In the genomic region with DNA sequence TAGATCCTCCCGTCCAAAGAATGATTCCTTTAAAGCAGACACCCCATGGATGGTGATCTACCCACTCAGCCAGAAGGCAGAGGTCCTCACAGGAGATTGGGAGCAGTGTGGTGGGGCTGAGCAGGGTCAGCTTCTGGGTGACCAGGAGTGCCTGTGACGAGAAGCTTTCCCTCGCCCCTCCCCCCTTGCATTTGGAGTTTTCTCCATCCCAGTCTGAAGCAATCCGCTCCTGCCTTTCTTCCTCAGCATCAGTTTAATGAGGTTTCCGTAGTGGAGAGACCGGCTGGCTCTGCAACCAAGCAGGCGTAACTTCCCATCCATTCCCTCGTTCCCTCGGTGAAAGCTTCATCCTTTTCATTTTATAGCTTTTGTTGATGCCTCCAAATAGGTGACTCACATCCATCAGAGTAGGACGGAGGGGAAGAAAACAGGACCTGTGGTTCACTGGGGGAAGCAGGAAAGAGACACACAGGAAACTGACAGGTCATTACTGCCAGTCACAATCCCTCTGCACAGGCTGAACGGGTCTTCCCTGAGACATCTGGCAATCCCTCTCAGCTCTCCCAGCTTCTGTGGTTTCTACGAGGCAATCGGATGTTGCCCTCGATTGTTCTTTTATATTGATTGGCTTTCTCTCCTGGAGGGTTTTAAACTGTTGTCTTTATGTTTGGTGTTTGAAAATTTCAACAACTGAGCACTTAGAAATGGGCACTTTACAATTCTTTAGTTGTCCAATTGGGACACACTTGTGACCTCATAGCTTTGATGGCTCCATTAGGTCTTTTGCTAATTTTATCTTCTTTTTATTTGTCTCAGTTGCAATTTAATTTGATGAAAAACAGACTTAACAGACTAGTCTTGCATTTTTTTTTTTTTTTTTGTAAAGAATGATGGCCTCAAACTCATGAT, we compare ENCODE assay signal across 9 mouse cellular contexts.
DNase-seq lines count a peak whose midpoint lies in the region; ATAC-seq and TF ChIP-seq lines count a peak whose summit lies in the region.
"Had no signal": no experiment of that assay in that cellular context is flagged by ENCODE, and none has a peak within 500 bp of the region (broad histone marks: within the 10 kb centered on the region; RNA-seq: fewer than 3 reads in every experiment).

No protein-coding gene starts in this region.

- no peaks in the 10 kb centered on the region for H3K4me1 ChIP-seq in kidney, postnatal 0 days (replicated peaks; ENCODE audit: insufficient read depth, low read length)
- H3K4me1 ChIP-seq in hindbrain, embryonic 11.5 days (replicated peaks; ENCODE audit: control insufficient read depth, insufficient read depth, low read length), result peaks cover 3% of the 10 kb centered on the region; the same call in 1 of the 2 replicates
- H3K4me1 ChIP-seq in liver, postnatal 0 days (ENCODE audit: insufficient read depth), result peaks cover 51% of the 10 kb centered on the region

- no peak overlapping the region for H3K27ac ChIP-seq in kidney, postnatal 0 days
- H3K27ac ChIP-seq in hindbrain, embryonic 11.5 days (ENCODE audit: low read depth, low read length), result no peak overlapping the region
- no peak overlapping the region for H3K27ac ChIP-seq in liver, postnatal 0 days (ENCODE audit: low read depth)

- DNase-seq in kidney, postnatal 0 days (ENCODE audit: low spot score), result peak; percentile 28
- DNase-seq in kidney, postnatal 36 days, result no peak
- DNase-seq in hindbrain, embryonic 11.5 days (ENCODE audit: low spot score), result no peak
- no peak for DNase-seq in liver, postnatal 0 days
- peak; percentile 57 for DNase-seq in retina, postnatal 1 day
- no peak for DNase-seq in lung, postnatal 10 days
- DNase-seq in right cerebral cortex, postnatal 14 days, result no peak

- no peak for TF ChIP-seq CTCF in kidney, postnatal 0 days (IDR thresholded peaks at IDR 0.05; ENCODE audit: low read depth)
- no peak for TF ChIP-seq CTCF in liver, postnatal 0 days (IDR thresholded peaks at IDR 0.05; ENCODE audit: low read depth)

- no peak overlapping the region for H3K4me3 ChIP-seq in kidney, postnatal 0 days (replicated peaks; ENCODE audit: low read depth, low read length)
- no peak overlapping the region for H3K4me3 ChIP-seq in hindbrain, embryonic 11.5 days (ENCODE audit: low read depth, low read length)
- no peak overlapping the region for H3K4me3 ChIP-seq in liver, postnatal 0 days (ENCODE audit: low read depth, low read length)

- no peak for ATAC-seq in kidney, postnatal 0 days (replicated peaks; ENCODE audit: low FRiP score, low read depth)
- ATAC-seq in hindbrain, embryonic 11.5 days (ENCODE audit: low FRiP score), result 0 out of 2 replicates have a peak, but pooled peaks have one; percentile 30
- ATAC-seq in liver, postnatal 0 days, result no peak
- ATAC-seq: intestine, postnatal 0 days; Patski had no signal

- H3K27me3 ChIP-seq in kidney, postnatal 0 days (ENCODE audit: insufficient read depth, low read length), result no peaks in the 10 kb centered on the region
- no peaks in the 10 kb centered on the region for H3K27me3 ChIP-seq in hindbrain, embryonic 11.5 days (ENCODE audit: control insufficient read depth, insufficient read depth, low read length)
- H3K27me3 ChIP-seq in liver, postnatal 0 days (ENCODE audit: insufficient read depth, low read length), result no peaks in the 10 kb centered on the region
- H3K27me3 ChIP-seq: Patski had no signal

- H3K9ac ChIP-seq in kidney, postnatal 0 days (ENCODE audit: low read depth, low read length), result no peak overlapping the region
- H3K9ac ChIP-seq in hindbrain, embryonic 11.5 days (ENCODE audit: low read depth, low read length), result no peak overlapping the region
- peak overlapping the region; percentile 31; the same call in 1 of the 2 replicates for H3K9ac ChIP-seq in liver, postnatal 0 days (replicated peaks)

- no peaks in the 10 kb centered on the region for H3K9me3 ChIP-seq in kidney, postnatal 0 days (replicated peaks; ENCODE audit: low read length)
- H3K9me3 ChIP-seq in hindbrain, embryonic 11.5 days (ENCODE audit: control insufficient read depth, low read length), result no peaks in the 10 kb centered on the region
- H3K9me3 ChIP-seq in liver, postnatal 0 days (ENCODE audit: low read length), result no peaks in the 10 kb centered on the region

- H3K36me3 ChIP-seq in kidney, postnatal 0 days (ENCODE audit: insufficient read depth, low read length), result no peaks in the 10 kb centered on the region
- H3K36me3 ChIP-seq in hindbrain, embryonic 11.5 days (ENCODE audit: control insufficient read depth, insufficient read depth, low read length), result no peaks in the 10 kb centered on the region
- no peaks in the 10 kb centered on the region for H3K36me3 ChIP-seq in liver, postnatal 0 days (replicated peaks; ENCODE audit: insufficient read depth, low read length)

- 0 out of 2 replicates have a peak overlapping the region, but pooled peaks have one; percentile 19 for H3K4me2 ChIP-seq in kidney, postnatal 0 days (ENCODE audit: low read length)
- H3K4me2 ChIP-seq in hindbrain, embryonic 11.5 days (replicated peaks; ENCODE audit: low read depth, low read length), result no peak overlapping the region
- peak overlapping the region; percentile 23 for H3K4me2 ChIP-seq in liver, postnatal 0 days (ENCODE audit: low read depth, low read length)

- 10% methylated on average over 14 of the region's 14 CpGs for WGBS in kidney, postnatal 0 days
- WGBS in hindbrain, embryonic 11.5 days, result 37% methylated on average over 14 of the region's 14 CpGs
- 24% methylated on average over 14 of the region's 14 CpGs for WGBS in liver, postnatal 0 days (ENCODE audit: insufficient replicate concordance)

- no peak for TF ChIP-seq EP300 in liver, postnatal 0 days (IDR thresholded peaks at IDR 0.05; ENCODE audit: low read depth)

Comparison
In these comparisons a context has a peak if more than half of its experiments do, and no peak if none do; other contexts are left out.
1. DNase-seq: peak in kidney, postnatal 0 days (single experiment) and retina, postnatal 1 day (single experiment); none in kidney, postnatal 36 days (0 of 2), hindbrain, embryonic 11.5 days (single experiment), liver, postnatal 0 days (single experiment), lung, postnatal 10 days (single experiment) and right cerebral cortex, postnatal 14 days (single experiment).